Mouse (Mus musculus): ENCODE results near the gene Itpk1.

Gene Itpk1

GRCm38 (mm10) chr12:102714116-102714515 lies 9.4 kb upstream of the Itpk1 start:
- WGBS, result 91% methylated on average over 2 of the region's 2 CpGs

- 73% methylated on average over 20 of the region's 20 CpGs for WGBS
These were observed 8.6 kb upstream of the Itpk1 start for GRCm38 (mm10) chr12:102713153-102713865.

DNA sequence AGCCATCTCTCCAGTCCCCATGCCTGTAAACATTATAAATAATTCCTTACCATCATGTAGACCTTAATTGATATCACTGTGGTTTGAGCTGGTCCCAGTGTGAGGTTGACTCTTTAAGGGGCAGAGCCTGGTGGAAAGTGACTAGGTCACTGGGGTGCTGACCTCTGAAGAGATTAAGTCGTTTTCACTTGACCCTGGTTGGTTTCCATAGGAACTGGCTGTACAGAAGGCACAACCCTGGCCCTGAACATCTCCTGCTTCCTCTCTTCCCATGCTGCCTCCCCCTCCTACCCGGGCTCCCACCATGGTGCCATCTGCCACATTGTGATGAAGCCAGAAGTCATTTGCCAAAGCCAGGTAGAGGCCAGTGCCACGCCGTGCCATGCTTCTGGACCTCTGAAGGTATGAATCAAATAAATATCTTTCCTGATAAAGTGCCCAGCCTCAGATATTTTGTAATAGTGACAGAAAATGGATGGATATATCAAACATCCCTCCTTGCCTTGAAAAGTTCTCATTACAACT lies 6.2 kb upstream of the Itpk1 start:
- 60% methylated on average over 4 of the region's 4 CpGs for WGBS

- WGBS, result 90% methylated on average over 5 of the region's 5 CpGs
These were observed 5.2 kb upstream of the Itpk1 start for GRCm38 (mm10) chr12:102709896-102710295.

- WGBS, result 88% methylated on average over 11 of the region's 11 CpGs
These were observed 3.5 kb upstream of the Itpk1 start for GRCm38 (mm10) chr12:102708220-102708619.

- WGBS, result 84% methylated on average over 10 of the region's 10 CpGs
These were observed 2.2 kb upstream of the Itpk1 start for GRCm38 (mm10) chr12:102706833-102707463.

GRCm38 (mm10) chr12:102705906-102706640 lies 1.3 kb upstream of the Itpk1 start:
- WGBS, result 72% methylated on average over 6 of the region's 6 CpGs

- 1% methylated on average over 45 of the region's 45 CpGs for WGBS
These were observed 614 bp upstream of the Itpk1 start for GRCm38 (mm10) chr12:102705216-102705871.

- WGBS, result 7% methylated on average over 17 of the region's 17 CpGs
These were observed 765 bp downstream of the Itpk1 start for GRCm38 (mm10) chr12:102703921-102704408.

GRCm38 (mm10) chr12:102703441-102703840 lies 1.3 kb downstream of the Itpk1 start:
- 16% methylated on average over 6 of the region's 6 CpGs for WGBS

- WGBS, result 4% methylated on average over 4 of the region's 4 CpGs
These were observed 1.7 kb downstream of the Itpk1 start for GRCm38 (mm10) chr12:102703111-102703412.

DNA sequence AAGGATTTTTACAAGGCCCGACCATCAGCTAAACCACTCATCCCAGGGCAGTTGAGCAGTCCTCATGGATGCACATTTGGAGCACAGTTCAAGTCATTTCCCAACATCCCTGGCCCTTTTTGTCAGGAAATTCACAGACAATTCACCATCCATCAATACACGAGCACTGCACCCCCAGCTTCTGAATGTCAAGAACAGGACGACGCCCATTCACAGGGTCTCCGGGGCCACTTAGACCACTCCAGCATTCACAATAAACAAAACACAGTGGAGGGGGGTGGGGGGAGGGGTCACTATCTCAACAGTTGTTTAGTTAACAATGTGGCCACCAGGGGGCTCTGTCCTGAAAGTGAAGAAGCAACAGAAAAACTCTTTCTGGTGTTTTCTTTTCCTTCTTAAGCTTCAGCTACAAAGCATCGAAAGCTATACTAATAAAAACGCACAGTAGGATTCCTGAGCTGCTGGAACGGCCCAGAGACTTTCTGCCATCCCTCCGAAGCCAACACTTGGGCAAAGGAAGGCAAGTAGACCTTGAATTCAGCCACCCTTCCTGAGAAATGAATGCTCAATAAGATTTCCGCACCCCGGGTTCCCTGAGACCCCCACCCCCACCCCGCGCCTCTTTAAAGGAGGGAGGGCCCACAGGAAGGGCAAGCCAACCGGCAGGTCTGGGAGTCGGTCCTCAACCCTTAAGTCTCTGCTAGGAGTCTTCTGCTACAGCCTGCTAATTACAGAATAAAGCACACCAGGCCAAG lies 2.2 kb downstream of the Itpk1 start:
- 5% methylated on average over 15 of the region's 15 CpGs for WGBS

DNA sequence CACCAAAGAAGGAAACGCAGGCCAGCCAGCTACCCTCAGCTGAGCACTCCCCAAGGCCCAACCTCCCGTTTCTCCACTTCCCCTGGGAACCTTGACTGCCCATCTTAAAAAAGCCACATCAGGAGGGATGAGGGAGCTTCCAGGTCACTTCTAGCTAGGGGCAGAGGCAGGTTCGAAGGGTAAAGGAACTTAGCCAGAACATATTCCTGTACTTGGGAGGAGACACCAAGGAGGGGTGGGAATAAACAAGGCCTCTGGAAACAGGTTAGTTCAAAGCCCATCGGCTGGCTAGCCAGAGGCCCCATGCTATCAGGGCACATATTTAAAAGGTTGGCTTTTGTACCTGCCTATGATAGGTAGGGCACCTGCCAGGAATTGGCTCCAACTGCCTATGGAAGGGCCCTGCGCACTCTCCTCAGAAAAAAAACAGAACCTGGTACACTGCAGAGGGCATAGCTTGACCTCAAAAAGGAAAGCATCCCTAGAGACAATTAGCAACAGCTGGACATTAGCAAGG lies 3.0 kb downstream of the Itpk1 start:
- 79% methylated on average over 5 of the region's 5 CpGs for WGBS

GRCm38 (mm10) chr12:102700453-102700852 lies 4.3 kb downstream of the Itpk1 start:
- WGBS, result 31% methylated on average over 12 of the region's 12 CpGs

GRCm38 (mm10) chr12:102699156-102699555 lies 5.6 kb downstream of the Itpk1 start:
- 37% methylated on average over 1 of the region's 1 CpGs for WGBS

DNA sequence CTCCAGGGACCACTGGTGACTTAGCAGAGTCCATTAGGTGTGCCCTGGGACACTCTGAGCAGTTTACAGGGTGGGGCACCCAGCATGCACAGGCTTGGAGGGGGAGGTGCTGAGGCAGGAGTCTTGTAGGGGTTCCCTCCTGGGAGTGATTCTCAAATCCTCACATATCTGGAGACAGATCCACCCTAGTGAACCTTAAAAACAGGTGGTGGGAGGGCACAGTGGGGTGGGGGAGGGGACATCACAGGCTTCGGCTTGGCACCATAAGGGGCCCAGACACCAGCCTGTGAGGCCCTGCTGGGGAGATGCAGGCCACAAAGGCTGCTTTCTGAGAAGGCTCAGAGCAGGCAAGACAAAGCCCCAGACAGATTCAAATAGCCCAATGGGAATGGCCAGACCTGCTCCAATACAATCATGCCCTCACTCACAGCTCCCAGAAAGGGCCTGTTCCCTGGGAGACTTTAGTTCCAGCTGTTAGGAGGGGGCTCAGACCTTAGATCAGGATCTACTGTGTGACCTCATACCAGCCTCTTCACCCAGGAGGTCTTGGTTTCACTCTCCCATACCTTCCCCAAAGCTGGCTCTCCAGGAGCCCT lies 6.5 kb downstream of the Itpk1 start:
- 57% methylated on average over 1 of the region's 1 CpGs for WGBS

- WGBS, result 73% methylated on average over 7 of the region's 7 CpGs
These were observed 7.3 kb downstream of the Itpk1 start for GRCm38 (mm10) chr12:102697381-102697780.

DNA sequence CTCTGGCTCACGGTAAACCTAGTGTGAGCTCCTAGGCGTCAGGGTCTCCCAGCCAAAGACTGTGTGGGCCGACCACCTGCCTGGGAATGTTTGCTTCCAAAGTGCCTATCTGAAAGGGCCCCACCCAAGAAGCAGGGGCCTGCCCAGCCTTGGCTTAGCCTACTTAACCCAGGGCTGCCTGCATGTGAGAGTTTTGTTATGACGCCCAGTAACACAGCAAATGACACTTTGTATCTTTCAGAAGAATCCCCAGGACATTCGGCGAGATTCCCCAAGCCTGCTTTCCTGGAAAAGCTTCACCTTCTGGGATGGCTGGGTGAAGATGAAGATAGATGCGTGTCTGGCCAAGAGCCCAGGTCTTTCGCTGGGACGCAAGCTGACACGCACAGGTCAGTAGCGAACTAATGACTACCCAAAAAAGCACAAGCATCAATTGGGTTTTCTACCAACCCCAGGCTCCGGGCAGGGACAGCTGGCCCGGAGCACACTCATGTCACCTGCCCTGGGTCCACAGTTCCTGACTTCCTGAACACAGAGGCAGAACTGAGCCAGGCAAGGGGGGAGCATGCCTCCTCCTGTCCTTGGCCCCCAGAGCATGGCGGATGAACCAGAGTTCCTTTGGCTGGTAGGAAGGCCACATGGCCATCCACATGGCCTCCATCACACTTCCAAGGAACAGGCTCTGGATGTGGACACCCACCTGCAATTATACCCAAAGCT lies 7.9 kb downstream of the Itpk1 start:
- 69% methylated on average over 14 of the region's 14 CpGs for WGBS

DNA sequence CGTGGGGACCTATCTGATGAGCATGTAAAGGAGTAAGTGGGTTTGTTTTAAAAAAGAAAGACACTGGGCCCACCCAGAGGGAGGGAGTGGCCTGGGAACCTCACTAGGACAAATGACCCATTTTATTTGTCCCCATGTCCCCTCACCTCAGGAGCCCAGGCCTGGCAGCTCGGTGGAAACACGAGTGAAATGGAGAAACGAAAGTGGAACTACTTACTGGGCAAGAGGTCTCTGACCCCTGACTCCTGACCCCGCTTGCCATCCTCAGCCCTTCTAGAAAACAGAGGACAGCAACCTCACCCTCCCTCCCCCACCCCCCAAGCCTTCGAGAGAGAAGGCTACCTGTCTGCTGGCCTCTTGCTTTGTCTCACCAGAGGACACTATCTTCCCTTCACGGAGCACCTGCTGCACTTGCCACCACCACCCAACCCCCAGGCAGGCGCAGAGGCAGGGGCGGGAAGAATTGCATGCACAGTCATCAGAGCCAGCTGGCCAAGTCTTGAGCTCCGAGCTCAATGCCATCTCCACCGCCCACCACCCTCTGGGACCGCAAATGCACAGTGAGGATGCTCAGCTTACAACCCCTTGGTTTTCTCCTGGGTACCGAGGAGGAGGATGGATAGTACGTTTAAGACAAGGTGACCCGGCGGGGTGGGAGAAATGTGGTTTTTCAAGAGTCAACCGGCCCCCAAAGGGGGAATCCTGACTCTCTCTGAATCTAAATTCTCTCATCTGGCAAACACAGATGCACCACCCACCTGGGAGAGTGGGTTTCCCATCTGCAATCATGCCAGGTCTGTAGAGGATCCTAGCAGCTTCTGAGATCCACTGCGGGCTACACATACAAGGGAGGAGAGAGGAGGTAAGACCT lies 9.1 kb downstream of the Itpk1 start:
- 42% methylated on average over 18 of the region's 18 CpGs for WGBS

Measured in cerebral cortex, adult 2 months (tissue).